Mouse (Mus musculus): ENCODE data around the gene Man1a. TPM values are rescaled to one million over a fixed set of nuclear protein-coding genes. Genes with fewer than 3 reads are reported as not detected.

Man1a gene
- polyA plus RNA-seq, 1 experiment from 2014 or later, result 3.3 TPM

DNA sequence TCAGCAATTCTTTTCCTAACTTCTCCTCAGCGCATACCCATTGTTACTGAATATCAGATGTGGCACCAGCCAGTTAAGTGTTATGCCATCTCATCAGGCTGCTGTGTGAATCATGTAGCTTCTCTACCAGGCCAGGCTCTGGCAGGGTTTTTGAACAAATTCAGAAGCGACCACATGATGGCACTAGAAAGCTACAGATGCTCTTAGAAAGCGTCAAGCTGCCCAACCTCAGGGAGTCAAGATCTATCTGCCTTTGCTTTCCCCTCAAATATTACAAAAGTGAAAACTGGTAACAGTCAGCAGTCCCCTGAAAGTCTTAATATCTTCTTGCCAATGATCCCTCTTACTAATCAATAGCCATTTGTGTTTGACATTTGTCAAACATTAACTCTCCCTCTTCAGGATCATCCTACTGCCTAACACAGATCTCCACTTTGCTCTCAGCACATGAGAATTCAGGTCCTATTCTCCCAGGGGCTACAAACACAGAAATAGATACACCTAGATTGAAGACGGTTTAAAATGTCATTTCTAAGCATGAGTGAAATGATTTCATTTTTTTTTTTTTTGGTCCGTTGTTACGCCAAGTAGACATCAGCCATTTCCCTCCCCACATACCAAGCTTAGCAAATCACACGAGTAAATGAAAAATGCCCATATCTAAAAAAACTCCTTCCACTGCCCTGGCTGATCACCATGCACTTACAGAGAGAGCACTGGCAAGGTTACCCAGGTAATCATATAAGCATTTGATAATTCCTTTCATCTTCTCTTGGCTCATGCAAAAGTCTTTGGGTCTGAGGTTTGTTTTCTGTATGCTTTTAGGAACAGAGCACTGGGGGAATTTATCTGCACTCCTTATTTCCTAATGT, 212.7 kb downstream of the Man1a start:
- DNase-seq (ENCODE audit: low spot score), result peak; percentile 73
- Histone ChIP-seq H3K27me3 (ENCODE audit: control insufficient read depth, insufficient read depth, low read length) (no peaks in the 10 kb centered on the region), H3K4me1 (ENCODE audit: control insufficient read depth, insufficient read depth, low read length) (no peaks in the 10 kb centered on the region), H3K36me3 (ENCODE audit: control insufficient read depth, insufficient read depth, low read length) (no peaks in the 10 kb centered on the region), H3K4me3 (ENCODE audit: low read depth, low read length) (no peak overlapping the region), H3K27ac (replicated peaks; ENCODE audit: low read depth, low read length) (no peak overlapping the region), H3K9me3 (ENCODE audit: control insufficient read depth, low read length) (no peaks in the 10 kb centered on the region), H3K4me2 (ENCODE audit: low read depth, severe bottlenecking) (no peak overlapping the region), H3K9ac (ENCODE audit: low read length) (no peak overlapping the region)
- WGBS, result 62% methylated on average over 7 of the region's 7 CpGs
- no peak for ATAC-seq (ENCODE audit: insufficient number of reproducible peaks, low FRiP score, low TSS enrichment, low read depth)

DNA sequence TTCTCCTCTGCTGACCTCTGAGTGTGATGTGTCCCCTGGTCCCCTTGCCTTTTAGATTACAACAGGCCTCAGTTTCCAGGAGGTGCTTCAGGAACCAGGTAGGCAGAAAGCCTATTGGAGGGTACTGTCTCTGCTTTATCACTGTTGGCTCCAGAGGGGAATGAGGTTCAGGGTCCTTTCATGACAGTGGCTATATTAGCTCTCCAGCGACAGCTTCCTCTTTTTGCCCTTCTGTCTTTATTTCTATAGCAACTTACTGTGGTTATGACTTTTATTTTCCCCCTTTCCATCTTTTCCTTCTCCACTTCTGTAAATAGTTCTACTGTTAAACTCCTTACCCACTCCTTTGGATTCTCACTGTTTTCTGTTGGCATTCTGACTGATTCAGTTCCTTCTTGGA, 216.5 kb downstream of the Man1a start:
- Histone ChIP-seq H3K27me3 (ENCODE audit: control insufficient read depth, insufficient read depth, low read length) (no peaks in the 10 kb centered on the region), H3K4me1 (ENCODE audit: control insufficient read depth, insufficient read depth, low read length) (no peaks in the 10 kb centered on the region), H3K9me3 (ENCODE audit: control insufficient read depth, low read length) (no peaks in the 10 kb centered on the region), H3K4me2 (ENCODE audit: low read depth, severe bottlenecking) (no peak overlapping the region), H3K4me3 (ENCODE audit: low read depth, low read length) (no peak overlapping the region), H3K36me3 (ENCODE audit: control insufficient read depth, insufficient read depth, low read length) (no peaks in the 10 kb centered on the region), H3K9ac (ENCODE audit: low read length) (no peak overlapping the region), H3K27ac (replicated peaks; ENCODE audit: low read depth, low read length) (no peak overlapping the region)
- no peak for ATAC-seq (ENCODE audit: insufficient number of reproducible peaks, low FRiP score, low TSS enrichment, low read depth)
- no peak for DNase-seq (ENCODE audit: low spot score)
- 62% methylated on average over 1 of the region's 1 CpGs for WGBS

DNA sequence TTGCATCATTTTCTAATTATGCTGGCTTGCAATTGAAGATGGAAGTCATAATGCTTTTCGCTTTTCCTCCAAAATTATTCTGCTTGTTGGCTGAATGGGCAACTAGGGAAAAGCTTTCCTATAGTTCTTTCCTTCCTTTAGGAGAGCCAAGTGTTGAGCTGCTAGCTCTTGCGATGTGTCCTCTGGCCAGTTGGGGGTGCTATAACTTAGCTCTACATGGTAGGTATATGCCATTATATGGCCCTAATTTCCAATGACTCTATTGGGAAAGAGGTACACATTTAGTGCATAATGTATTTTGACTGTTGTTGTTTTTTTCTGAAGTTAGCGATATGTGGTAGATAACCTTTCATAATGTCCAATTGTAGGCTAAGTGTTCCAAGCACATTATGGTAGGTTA, 217.2 kb downstream of the Man1a start:
- no peaks in the 10 kb centered on the region for H3K27me3 ChIP-seq (ENCODE audit: control insufficient read depth, insufficient read depth, low read length)
- 82% methylated on average over 3 of the region's 3 CpGs for WGBS
- H3K36me3 ChIP-seq (ENCODE audit: control insufficient read depth, insufficient read depth, low read length), result no peaks in the 10 kb centered on the region
- H3K4me3 ChIP-seq (ENCODE audit: low read depth, low read length), result no peak overlapping the region
- H3K4me2 ChIP-seq (ENCODE audit: low read depth, severe bottlenecking), result no peak overlapping the region
- H3K9ac ChIP-seq (ENCODE audit: low read length), result no peak overlapping the region
- H3K4me1 ChIP-seq (ENCODE audit: control insufficient read depth, insufficient read depth, low read length), result no peaks in the 10 kb centered on the region
- DNase-seq (ENCODE audit: low spot score) (no peak), ATAC-seq (ENCODE audit: insufficient number of reproducible peaks, low FRiP score, low TSS enrichment, low read depth) (no peak)
- no peak overlapping the region for H3K27ac ChIP-seq (replicated peaks; ENCODE audit: low read depth, low read length)
- H3K9me3 ChIP-seq (ENCODE audit: control insufficient read depth, low read length), result no peaks in the 10 kb centered on the region

Measured in limb, embryonic 11.5 days (tissue).